33 mouse cellular contexts compared by ENCODE assay signal in the genomic region with DNA sequence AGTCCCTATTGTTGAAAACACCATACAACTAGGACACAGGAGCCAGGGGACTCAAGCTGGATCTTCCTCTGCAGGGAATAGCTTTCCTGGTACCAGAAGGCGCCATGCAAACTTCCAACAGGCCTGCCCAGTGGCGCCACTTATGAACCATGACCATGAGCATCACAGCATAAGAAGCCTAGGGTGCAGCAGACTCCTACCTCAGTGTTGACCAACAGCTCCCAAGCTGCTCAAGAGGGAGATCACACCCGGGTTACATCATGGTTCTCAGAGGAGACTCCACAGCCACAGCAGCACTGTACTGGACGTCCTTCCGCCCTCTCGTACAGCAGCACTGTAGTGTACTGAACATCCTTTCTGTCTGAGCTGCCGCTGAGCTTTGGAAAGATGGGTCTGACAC.
"Had no signal": no experiment of that assay in that cellular context is flagged by ENCODE, and none has a peak within 500 bp of the region (broad histone marks: within the 10 kb centered on the region; RNA-seq: fewer than 3 reads in every experiment).

No protein-coding gene starts in this region.

- H3K9me3 ChIP-seq: heart, embryonic 10.5 days; heart, embryonic 12.5 days; heart, embryonic 13.5 days; heart, embryonic 15.5 days; hindbrain, embryonic 10.5 days; hindbrain, embryonic 12.5 days; hindbrain, embryonic 15.5 days; intestine, embryonic 15.5 days; kidney, embryonic 15.5 days had no signal

- H3K27me3 ChIP-seq: heart, embryonic 12.5 days; heart, embryonic 13.5 days; heart, embryonic 15.5 days; hindbrain, embryonic 12.5 days; hindbrain, embryonic 15.5 days; intestine, embryonic 15.5 days; kidney, embryonic 15.5 days had no signal

- ATAC-seq: hindbrain, embryonic 16.5 days; hindbrain, postnatal 0 days; inflammation-experienced regulatory T-cells, adult 6 months; intestine, embryonic 15.5 days; intestine, embryonic 16.5 days; intestine, postnatal 0 days had no signal

- H3K9ac ChIP-seq: heart, embryonic 12.5 days; heart, embryonic 13.5 days; heart, embryonic 15.5 days; hindbrain, embryonic 12.5 days; hindbrain, embryonic 14.5 days; hindbrain, embryonic 15.5 days; intestine, embryonic 15.5 days; kidney, embryonic 15.5 days had no signal

- H3K36me3 ChIP-seq: heart, embryonic 10.5 days; heart, embryonic 12.5 days; heart, embryonic 13.5 days; heart, embryonic 15.5 days; hindbrain, embryonic 10.5 days; hindbrain, embryonic 12.5 days; hindbrain, embryonic 15.5 days; intestine, embryonic 15.5 days; kidney, embryonic 15.5 days had no signal

- H3K4me2 ChIP-seq: heart, embryonic 11.5 days; heart, embryonic 12.5 days; heart, embryonic 13.5 days; heart, embryonic 15.5 days; hindbrain, embryonic 12.5 days; hindbrain, embryonic 14.5 days; hindbrain, embryonic 15.5 days; intestine, embryonic 15.5 days; kidney, embryonic 15.5 days had no signal

- H3K27ac ChIP-seq: heart, embryonic 10.5 days; heart, embryonic 13.5 days; heart, embryonic 15.5 days; hindbrain, embryonic 10.5 days; hindbrain, embryonic 12.5 days; hindbrain, embryonic 14.5 days; hindbrain, embryonic 15.5 days; hindbrain, postnatal 0 days; intestine, embryonic 15.5 days; kidney, embryonic 15.5 days; kidney, postnatal 0 days; layer of hippocampus, adult 2 months had no signal

- DNase-seq: heart, postnatal 10 days; heart, postnatal 36 days; heart, postnatal 4 days; kidney, adult 11 months; kidney, adult 18-20 months; kidney, adult 2 months; kidney, adult 8-10 months; kidney, adult 9 months; kidney, postnatal 10 days; kidney, postnatal 14 days; kidney, postnatal 25 days; kidney, postnatal 36 days; kidney, postnatal 4 days; layer of hippocampus, adult 9-11 months; layer of hippocampus, postnatal 36 days had no signal

- H3K4me3 ChIP-seq: heart, embryonic 10.5 days; heart, embryonic 12.5 days; heart, embryonic 13.5 days; heart, embryonic 15.5 days; hindbrain, embryonic 10.5 days; hindbrain, embryonic 12.5 days; hindbrain, embryonic 15.5 days; intestine, embryonic 15.5 days; kidney, embryonic 15.5 days; layer of hippocampus, adult 2 months had no signal
